Mouse (Mus musculus): ENCODE measurements at regions not wholly inside any gene's neighbourhood (a gene's known extent, or its start where the extent isn't known, plus 50 kb on each side); places are given as distances from the start of the nearest gene placed in this dataset.
"Not testable (repeated sequence)": the region's sequence is repeated elsewhere in the genome, so short reads cannot be mapped to it uniquely, and the experiment has no call there.

- TF ChIP-seq CTCF, POLR2A (IDR thresholded peaks at IDR 0.05; ENCODE audit: insufficient read depth, low read depth, low read length): not testable (repeated sequence)
These were observed 404.1 kb upstream of the Olfr1507 start for GRCm38 (mm10) chr14:52899629-52900028.

Data from olfactory bulb, adult 2 months (tissue).